Mouse (Mus musculus) midbrain, embryonic 16.5 days (tissue): ENCODE measurements around the gene Hoxd11. TPM values are rescaled to one million over a fixed set of nuclear protein-coding genes. Genes with fewer than 3 reads are reported as not detected.
A peak's percentile ranks its signal among the peaks of the same experiment; 100 is the strongest.

Experiments
- ATAC-seq: fragments of 200-750 bp; cut with Nextera tagmentation; 2 replicates; pipeline ENCODE4 v1.8.0; 2017; ENCODE audit warnings: moderate TSS enrichment
- H3K27ac ChIP-seq: fragments of 300-500 bp; sonication (generic); 2 replicates; pipeline ENCODE4 v1.5.1; 2014; ENCODE audit warnings: mild to moderate bottlenecking, low read length, mixed read lengths
- H3K27me3 ChIP-seq: fragments of 300-500 bp; sonication (generic); 2 replicates; pipeline ENCODE4 v1.6.1; 2014; ENCODE audit warnings: low read depth, low read length, mixed read lengths; ENCODE audit not compliant: control insufficient read depth, insufficient read depth
- H3K36me3 ChIP-seq: fragments of 300-500 bp; sonication (generic); 2 replicates; pipeline ENCODE4 v1.6.1; 2014; ENCODE audit warnings: mild to moderate bottlenecking, low read length, moderate library complexity, mixed read lengths; ENCODE audit not compliant: control insufficient read depth, insufficient read depth
- H3K4me1 ChIP-seq: fragments of 300-500 bp; sonication (generic); 2 replicates; pipeline ENCODE4 v1.6.1; 2014; ENCODE audit warnings: mild to moderate bottlenecking, low read length, mixed read lengths; ENCODE audit not compliant: control insufficient read depth, insufficient read depth
- H3K4me2 ChIP-seq: fragments of 300-500 bp; sonication (generic); 2 replicates; pipeline ENCODE4 v1.6.1; 2014; ENCODE audit warnings: mild to moderate bottlenecking, low read length, mixed read lengths
- H3K4me3 ChIP-seq: fragments of 300-500 bp; sonication (generic); 2 replicates; pipeline ENCODE4 v1.5.1; 2014; ENCODE audit warnings: low read depth, mild to moderate bottlenecking, low read length, moderate library complexity, mixed read lengths
- H3K9ac ChIP-seq: fragments of 300-500 bp; sonication (generic); 2 replicates; pipeline ENCODE4 v1.6.1; 2014; ENCODE audit warnings: low read depth, low read length, mixed read lengths
- H3K9me3 ChIP-seq: fragments of 300-500 bp; sonication (generic); replicated peaks from 2 replicates; pipeline ENCODE4 v1.6.1; 2014; ENCODE audit warnings: mild to moderate bottlenecking, low read length, mixed read lengths; ENCODE audit not compliant: control insufficient read depth, poor library complexity, severe bottlenecking
- WGBS: fragments of 180-500 bp; shearing (Covaris S2); extraction: QIAGEN DNeasy Blood & Tissue Kit; methylation state at CpG from one replicate; pipeline ENCODE4 v1.1.7; 2014; 5-methylcytosine and 5-hydroxymethylcytosine counted together
- polyA plus RNA-seq: library from polyadenylated mRNA; unstranded; fragments of >200 nt; fragmentation: Nextera tagmentation; extraction: Ambion mirVana; gene quantifications from 2 replicates; pipeline ENCODE4 v1.2.1, GENCODE M21; 2015

Gene Hoxd11
- polyA plus RNA-seq, 1 experiment from 2014 or later = not detected

DNA sequence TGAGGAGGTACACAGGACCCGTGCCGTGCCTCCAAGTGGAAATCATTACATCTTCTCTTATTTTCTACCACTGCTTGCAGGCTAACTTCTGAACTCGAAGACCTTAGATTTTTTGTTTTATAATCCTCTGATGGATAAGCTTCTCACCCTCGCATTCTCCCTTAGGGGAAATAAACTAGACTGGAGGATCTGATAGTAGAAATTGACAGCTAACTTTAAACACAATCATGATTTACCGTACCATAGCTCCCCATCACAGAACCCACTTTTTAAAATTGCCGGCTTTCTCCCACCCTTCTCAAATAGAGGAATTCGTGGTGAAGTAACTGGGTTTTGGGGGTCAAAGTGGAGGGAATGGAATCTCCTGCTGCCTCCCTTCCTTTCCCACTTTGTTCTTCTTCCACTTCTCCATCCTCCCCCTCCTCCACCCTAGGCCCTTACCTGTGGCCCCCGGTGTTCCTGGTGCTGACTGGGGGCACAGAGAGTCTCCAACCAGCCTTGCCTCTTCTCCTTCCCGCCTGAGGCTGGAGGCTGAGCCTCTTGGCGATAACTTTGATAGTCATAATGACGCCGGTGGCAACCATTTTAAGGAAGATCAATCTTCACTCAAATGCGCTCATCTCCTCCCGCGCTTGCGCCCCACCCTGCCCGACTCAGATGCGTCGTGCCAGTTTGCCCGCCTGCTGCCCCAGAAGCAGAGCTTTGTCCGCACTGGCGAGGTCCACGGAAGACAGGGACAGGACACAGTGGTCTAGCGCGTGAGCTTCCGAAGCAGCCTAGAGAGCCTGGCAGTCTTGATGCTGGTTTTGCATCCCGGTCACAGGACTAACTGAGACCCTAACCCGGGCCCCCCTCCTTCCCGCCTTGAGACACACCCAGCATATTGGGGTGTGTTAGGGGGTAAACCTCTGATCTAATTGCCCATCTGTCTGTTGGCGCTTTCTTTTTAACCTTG, 18.7 kb upstream of the Hoxd11 start:
- no peak overlapping the region for H3K27ac ChIP-seq
- no peak overlapping the region for H3K9ac ChIP-seq
- H3K4me1 ChIP-seq = peaks cover 6% of the 10 kb centered on the region
- no peaks in the 10 kb centered on the region for H3K36me3 ChIP-seq
- peak; percentile 52; the same call in 1 of the 2 replicates for ATAC-seq
- H3K27me3 ChIP-seq = peaks cover 54% of the 10 kb centered on the region
- H3K4me2 ChIP-seq = no peak overlapping the region
- WGBS = 3% methylated on average over 30 of the region's 30 CpGs
- H3K4me3 ChIP-seq = no peak overlapping the region
- H3K9me3 ChIP-seq = no peaks in the 10 kb centered on the region

DNA sequence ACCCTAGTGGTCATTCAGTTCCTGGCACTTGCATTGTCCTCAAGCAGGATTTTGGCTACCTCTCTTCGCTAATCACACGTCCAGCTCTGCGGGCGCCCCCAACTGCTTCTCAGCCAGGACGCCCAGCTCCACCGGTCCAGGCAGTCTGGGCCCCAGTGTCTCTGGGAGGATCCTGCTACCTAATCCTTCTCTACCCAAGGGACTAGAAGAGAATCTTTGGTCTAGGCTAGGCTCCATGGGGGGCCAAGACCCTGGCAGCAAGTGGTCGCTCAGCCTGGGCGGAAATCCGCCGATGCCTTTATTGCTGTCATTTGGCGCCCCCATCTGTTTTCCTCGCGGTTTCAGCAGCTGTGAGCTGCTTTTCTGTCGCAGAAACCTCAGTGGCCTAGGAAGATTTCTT, 17.7 kb upstream of the Hoxd11 start:
- WGBS = under 1% methylated on average over 14 of the region's 14 CpGs
- Histone ChIP-seq H3K4me3 (peak overlapping the region; percentile 17; the same call in 1 of the 2 replicates), H3K4me2 (peak overlapping the region; percentile 53)

DNA sequence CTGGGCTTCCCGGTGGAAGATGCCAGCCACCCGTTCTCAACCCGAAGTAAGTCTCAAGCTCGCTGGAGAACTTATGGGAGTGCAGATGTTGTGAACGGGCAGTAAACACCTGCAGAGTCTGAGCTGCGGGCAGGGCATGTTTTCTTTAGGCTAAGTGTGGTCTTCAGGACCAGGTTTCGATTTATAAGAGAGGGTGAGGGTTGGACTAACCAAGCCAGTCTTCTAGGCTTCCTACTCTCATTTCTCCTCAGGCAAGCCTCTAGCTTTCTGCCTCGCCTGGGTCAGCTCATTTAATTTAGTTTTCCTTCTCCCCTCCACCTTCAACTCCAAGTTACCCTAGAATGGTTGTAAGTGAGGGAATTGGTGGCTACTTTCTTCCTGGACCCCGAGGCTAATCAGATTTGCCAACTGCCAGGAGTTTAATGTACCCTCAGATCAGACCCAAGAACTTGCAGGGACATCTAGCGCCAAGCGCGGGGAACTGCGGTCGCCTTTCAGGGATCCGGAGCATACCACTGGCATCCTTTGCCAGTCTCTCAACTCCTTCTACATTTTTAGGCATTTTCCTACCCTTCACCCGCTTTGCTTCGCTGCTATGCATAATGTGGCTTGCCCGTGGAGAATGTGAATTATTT, 15.9 kb upstream of the Hoxd11 start:
- Histone ChIP-seq H3K27me3 (peaks cover 70% of the 10 kb centered on the region), H3K27ac (no peak overlapping the region), H3K4me3 (no peak overlapping the region), H3K36me3 (no peaks in the 10 kb centered on the region), H3K9ac (no peak overlapping the region), H3K4me1 (peaks cover 5% of the 10 kb centered on the region; the same call in 1 of the 2 replicates), H3K4me2 (no peak overlapping the region), H3K9me3 (no peaks in the 10 kb centered on the region)
- 0 out of 2 replicates have a peak, but pooled peaks have one; percentile 56 for ATAC-seq
- WGBS = 6% methylated on average over 18 of the region's 18 CpGs

More for the DNA sequence above, 17.7 kb upstream of the Hoxd11 start:
- Histone ChIP-seq H3K27ac (no peak overlapping the region), H3K4me1 (peaks cover 2% of the 10 kb centered on the region; the same call in 1 of the 2 replicates), H3K27me3 (peaks cover 59% of the 10 kb centered on the region), H3K9ac (no peak overlapping the region), H3K36me3 (no peaks in the 10 kb centered on the region), H3K9me3 (no peaks in the 10 kb centered on the region)
- ATAC-seq = peak; percentile 75; the same call in 1 of the 2 replicates

DNA sequence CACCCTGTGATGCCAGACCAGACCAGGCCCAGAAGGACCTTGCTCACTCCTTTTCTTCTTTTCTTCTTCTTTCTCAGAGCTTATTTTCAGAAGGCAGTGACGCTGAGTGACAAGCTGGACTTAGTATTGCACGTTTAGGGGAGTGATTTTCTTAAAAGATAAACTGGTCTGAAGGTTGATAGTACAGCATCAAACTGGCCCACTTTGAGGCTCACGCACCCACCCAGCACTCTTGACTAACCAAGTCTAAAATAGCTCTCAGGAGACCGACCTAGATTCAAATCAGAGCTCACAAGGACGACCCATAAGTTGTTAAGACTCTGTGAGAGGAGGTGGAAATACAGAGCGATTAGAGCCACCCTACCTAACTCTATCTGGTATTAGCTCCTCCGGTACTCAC, 12.9 kb upstream of the Hoxd11 start:
- Histone ChIP-seq H3K4me2 (no peak overlapping the region), H3K36me3 (no peaks in the 10 kb centered on the region), H3K4me1 (peaks cover 6% of the 10 kb centered on the region; the same call in 1 of the 2 replicates), H3K4me3 (no peak overlapping the region), H3K27me3 (peaks cover 86% of the 10 kb centered on the region), H3K9ac (no peak overlapping the region), H3K9me3 (no peaks in the 10 kb centered on the region), H3K27ac (no peak overlapping the region)
- ATAC-seq = no peak
- WGBS = 3% methylated on average over 7 of the region's 7 CpGs

DNA sequence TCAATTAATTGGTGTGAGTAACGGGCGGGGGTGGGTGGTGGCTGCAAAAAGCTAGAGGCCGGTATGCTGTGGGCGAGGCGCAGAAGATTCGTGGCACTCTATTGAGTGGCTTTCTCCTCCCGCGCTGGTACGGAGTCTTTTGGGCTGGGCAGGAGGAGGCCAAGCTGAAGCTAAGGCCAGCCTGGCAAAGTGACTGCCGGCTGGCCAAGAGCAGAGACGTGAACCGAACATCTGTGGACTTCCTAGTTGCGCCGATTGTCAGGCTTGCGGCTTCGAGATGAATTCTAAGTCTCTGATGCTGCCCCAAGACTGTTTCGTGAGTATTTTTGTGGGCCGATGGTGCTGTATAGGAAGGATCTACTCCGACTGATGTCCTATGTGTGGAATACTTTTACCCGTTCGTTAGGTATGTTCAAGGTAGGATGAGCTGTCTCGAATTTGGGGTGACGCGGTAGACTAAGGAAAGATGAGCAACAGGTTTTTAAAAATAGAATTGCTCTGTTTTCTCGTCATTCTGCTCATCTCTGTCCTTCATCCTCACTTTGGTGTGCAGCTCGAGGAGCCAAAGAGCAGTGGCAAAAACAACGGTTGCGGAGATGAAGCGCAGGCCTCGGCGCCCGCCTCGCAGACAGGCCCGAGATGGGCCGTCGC, 12.0 kb upstream of the Hoxd11 start:
- ATAC-seq = no peak
- WGBS = 2% methylated on average over 36 of the region's 36 CpGs
- no peak overlapping the region for H3K4me2 ChIP-seq

DNA sequence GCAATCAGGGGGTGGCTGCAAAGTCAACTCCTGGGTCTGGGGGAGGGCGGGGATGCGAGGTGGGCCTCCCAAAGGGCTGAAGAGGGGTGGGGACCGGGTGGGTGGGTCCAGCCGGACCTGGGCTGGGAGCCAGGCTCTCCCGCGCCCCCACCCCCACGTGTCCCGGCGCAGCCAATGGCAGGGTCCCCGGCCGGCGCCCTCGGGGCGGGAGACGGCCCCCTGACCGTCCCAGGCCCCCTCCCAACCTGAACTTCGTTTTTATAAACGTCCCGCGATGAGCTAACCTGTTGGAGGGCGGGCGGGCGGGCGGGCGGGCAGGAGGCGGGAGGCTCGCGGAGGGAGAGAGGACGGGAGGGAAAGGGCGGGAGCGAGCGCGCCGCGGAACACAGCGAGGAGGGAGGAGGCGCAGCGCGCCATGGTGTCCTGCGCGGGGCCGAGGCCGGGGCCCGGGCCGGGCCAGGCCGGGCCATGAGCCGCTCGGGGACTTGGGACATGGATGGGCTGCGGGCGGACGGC, 11.5 kb upstream of the Hoxd11 start, which contains the start of gene Hoxd13:
Gene Hoxd13 (plus strand): TSS at position 469 of the 516 bp plus-strand sequence.
- Histone ChIP-seq H3K27ac (no peak within 1 kb of the TSS), H3K4me1 (peaks cover 6% of the 10 kb centered on the region), H3K9ac (no peak within 1 kb of the TSS), H3K27me3 (peaks cover 85% of the 10 kb centered on the region), H3K4me2 (peak within 1 kb of the TSS; percentile 45), H3K36me3 (no peaks in the 10 kb centered on the region), H3K9me3 (no peaks in the 10 kb centered on the region), H3K4me3 (peak within 1 kb of the TSS; percentile 8)
- ATAC-seq = no peak
- under 1% methylated on average over 22 of the region's 51 CpGs for WGBS

More for the DNA sequence above, 12.0 kb upstream of the Hoxd11 start:
- H3K36me3 ChIP-seq = no peaks in the 10 kb centered on the region
- no peaks in the 10 kb centered on the region for H3K9me3 ChIP-seq
- H3K4me1 ChIP-seq = peaks cover 4% of the 10 kb centered on the region; the same call in 1 of the 2 replicates
- no peak overlapping the region for H3K4me3 ChIP-seq
- no peak overlapping the region for H3K27ac ChIP-seq
- no peak overlapping the region for H3K9ac ChIP-seq
- H3K27me3 ChIP-seq = peaks cover 85% of the 10 kb centered on the region

DNA sequence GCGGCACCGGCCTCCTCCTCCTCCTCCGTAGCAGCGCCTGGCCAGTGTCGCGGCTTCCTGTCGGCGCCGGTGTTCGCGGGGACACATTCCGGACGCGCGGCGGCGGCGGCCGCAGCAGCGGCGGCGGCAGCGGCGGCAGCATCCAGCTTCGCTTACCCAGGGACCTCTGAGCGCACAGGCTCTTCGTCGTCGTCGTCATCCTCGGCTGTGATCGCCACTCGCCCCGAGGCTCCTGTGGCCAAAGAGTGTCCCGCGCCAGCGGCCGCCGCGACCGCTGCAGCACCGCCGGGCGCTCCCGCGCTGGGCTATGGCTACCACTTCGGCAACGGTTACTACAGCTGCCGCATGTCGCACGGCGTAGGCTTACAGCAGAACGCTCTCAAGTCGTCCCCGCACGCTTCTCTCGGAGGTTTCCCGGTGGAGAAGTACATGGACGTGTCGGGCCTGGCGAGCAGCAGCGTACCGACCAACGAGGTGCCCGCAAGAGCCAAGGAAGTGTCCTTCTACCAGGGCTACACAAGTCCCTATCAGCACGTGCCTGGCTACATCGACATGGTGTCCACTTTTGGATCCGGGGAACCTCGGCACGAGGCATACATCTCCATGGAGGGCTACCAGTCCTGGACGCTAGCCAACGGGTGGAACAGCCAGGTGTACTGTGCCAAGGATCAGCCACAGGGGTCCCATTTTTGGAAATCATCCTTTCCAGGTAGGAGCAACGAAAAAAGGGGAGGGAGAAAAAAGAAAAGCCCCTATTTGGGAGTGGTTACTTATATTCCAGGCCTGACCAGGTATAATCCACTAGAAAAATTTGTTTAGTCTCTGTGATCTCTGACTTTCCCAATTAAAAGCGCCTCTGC, 10.8 kb upstream of the Hoxd11 start:
- H3K9ac ChIP-seq = no peak overlapping the region
- under 1% methylated on average over 54 of the region's 74 CpGs for WGBS
- H3K36me3 ChIP-seq = no peaks in the 10 kb centered on the region
- ATAC-seq = no peak
- H3K9me3 ChIP-seq = no peaks in the 10 kb centered on the region
- peak overlapping the region; percentile 8; the same call in 1 of the 2 replicates for H3K4me3 ChIP-seq
- H3K4me2 ChIP-seq = peak overlapping the region; percentile 45
- H3K27me3 ChIP-seq = peaks cover 86% of the 10 kb centered on the region
- peaks cover 7% of the 10 kb centered on the region for H3K4me1 ChIP-seq
- H3K27ac ChIP-seq = no peak overlapping the region

DNA sequence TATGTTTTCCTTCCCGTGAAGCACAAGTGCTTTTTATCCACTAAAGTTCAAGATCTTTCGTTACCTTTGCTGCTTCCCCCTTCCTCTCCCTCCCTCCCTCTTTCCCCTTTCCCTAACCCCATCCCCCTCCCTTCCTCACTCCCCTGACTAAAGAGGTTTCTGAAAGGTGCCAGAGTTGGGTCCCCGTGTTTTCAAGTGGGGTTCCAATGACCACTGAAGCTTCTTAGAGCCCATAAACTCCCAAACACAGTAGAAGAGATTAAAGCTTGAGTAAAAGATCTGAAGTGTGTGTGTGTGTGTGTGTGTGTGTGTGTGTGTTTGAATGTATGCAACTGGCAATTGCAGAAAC, 10.2 kb upstream of the Hoxd11 start:
- H3K4me2 ChIP-seq = no peak overlapping the region
- no peak overlapping the region for H3K4me3 ChIP-seq
- WGBS = 0% methylated on average over 3 of the region's 3 CpGs
- H3K27me3 ChIP-seq = peaks cover 86% of the 10 kb centered on the region
- peaks cover 7% of the 10 kb centered on the region for H3K4me1 ChIP-seq
- H3K27ac ChIP-seq = no peak overlapping the region
- H3K9ac ChIP-seq = no peak overlapping the region
- H3K9me3 ChIP-seq = no peaks in the 10 kb centered on the region
- ATAC-seq = no peak
- H3K36me3 ChIP-seq = no peaks in the 10 kb centered on the region
